Mouse (Mus musculus): ENCODE measurements around the gene Fam111a.

The Fam111a gene

DNA sequence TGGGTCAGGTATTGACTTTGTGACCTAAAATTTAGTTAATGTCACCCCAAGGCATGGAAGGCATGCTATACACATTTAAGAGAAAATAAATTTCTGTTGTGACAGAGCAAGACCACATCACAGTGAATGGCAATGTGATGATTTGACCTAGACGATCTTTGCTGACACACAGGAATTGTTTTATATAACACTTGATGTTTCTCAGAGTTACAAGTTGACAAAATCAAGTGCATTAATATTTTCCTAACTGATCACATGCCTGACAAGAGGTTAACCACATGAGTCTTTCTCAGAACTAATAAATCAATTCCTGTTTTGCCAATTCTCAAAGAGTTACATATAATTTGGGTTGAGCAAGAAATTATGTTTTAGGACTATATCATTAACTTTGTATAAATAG is 68.1 kb downstream of the Fam111a start:
- no peak for ATAC-seq (ENCODE audit: low TSS enrichment)

DNA sequence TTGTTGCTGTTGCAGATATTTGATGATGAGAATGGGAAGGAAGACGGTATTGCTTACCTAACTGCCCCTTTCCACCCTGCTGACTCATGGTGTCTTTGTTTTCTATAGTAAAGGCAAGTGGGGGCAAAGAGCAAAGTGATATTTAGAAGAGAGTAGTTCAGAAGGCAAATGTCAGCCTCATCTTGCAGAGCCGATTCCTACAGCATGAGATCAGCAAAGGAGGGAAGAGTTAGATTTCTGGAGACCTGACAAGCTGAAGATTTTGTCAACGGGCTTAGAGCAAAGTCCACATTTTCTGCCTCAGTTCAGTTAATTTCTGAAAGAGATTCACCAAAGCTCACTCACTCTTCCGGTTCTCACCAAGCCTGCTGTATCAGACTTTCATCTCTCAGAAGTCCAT is 87.6 kb downstream of the Fam111a start, which contains the start of gene Glyat:
Gene Glyat (plus strand): TSS at position 133 of the 400 bp plus-strand sequence.
- no peak for ATAC-seq (ENCODE audit: low TSS enrichment)

DNA sequence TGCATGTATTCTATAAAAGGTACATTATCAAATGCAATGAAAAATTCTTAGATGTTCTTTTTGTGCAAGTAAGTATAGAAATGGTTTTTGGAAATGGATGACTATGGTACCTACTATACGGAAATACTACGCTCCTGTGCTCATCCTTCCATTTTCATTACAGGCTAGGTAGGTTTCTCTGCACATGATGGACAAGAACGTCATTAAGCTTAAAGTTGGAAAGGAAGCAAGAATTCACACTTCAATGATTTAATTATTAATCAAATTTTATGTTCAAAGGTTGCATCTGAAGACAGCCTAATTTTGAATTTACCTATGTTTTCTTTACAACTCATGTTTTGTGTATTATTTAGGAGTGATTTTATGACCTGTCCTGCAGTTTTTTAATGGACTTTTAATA is 88.7 kb downstream of the Fam111a start:
- ATAC-seq (ENCODE audit: low TSS enrichment), result no peak

DNA sequence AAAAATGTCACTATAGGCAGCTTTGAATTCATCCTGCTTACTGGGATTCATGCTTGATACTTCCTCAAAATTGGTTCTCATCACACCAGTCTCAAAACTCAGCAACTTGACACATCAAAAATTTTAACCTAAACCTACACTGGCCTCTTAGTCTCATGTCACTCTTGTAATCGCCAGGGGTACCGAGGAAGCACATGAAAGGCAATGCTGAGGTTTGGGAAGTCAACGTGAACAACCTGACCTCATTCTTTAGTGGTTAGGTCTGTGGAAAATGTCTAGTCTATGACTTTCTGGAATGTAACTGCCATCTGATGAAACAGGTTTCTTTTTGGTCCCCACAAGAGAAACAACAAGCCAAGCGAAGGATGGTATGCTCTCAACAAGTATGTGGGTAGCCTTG is 89.4 kb downstream of the Fam111a start:
- no peak for ATAC-seq (ENCODE audit: low TSS enrichment)

DNA sequence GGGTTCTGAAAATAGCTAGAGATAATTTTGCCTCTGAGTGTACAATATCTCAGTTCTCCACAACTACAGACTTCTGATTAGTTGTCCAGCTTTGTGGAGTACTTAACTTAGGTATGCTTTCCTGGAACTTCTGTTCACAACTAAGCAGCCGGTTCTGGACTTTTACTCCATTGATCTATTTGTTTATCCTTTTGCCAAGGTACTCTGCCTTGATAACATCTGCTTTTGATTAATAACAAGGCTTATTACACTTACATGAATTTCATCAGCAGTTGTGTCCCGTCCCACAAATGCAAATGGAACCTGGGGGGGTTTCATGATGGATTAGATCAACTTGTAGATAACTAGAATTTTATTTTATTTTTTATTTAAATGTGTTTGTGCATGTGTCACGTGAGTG is 91.3 kb downstream of the Fam111a start:
- ATAC-seq (ENCODE audit: low TSS enrichment), result no peak

DNA sequence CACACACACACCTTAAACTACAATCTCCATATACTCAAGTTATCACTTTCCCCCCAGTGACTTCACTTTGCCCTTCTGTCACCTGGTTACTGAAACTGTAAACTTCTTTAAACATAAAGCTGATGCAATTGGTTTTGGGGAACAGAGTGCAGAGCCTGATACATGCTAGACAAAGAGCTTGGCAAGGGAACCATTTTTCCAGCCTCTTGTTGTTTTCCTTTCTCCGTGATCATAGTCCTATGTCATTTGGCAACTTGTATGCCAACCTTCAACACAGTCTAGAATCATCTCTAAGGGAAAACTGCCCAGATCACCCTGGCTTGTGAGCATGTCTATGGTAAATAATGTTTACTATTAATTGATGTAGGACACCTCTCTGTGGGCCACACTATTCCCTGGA is 92.5 kb downstream of the Fam111a start:
- no peak for ATAC-seq (ENCODE audit: low TSS enrichment)
